Mouse (Mus musculus) T-cell, adult 2 months (primary cell): ENCODE results near the gene Trim11.
"Not testable (repeated sequence)": the region's sequence is repeated elsewhere in the genome, so short reads cannot be mapped to it uniquely, and the experiment has no call there.

Experiments
- DNase-seq: peaks from one replicate; pipeline ENCODE4 v3.0.0; 2022; ENCODE audit warnings: low spot score

Gene Trim11

GRCm38 (mm10) chr11:58978027-58978705 is at the start of gene Trim11:
Trim11 (plus strand) TSS chr11:58978093.
- peak; percentile 80 for DNase-seq

- DNase-seq = no peak
Observed at GRCm38 (mm10) chr11:58929055-58929454, 48.8 kb upstream of the Trim11 start.

GRCm38 (mm10) chr11:58929641-58930040 is 48.3 kb upstream of the Trim11 start:
- no peak for DNase-seq

DNA sequence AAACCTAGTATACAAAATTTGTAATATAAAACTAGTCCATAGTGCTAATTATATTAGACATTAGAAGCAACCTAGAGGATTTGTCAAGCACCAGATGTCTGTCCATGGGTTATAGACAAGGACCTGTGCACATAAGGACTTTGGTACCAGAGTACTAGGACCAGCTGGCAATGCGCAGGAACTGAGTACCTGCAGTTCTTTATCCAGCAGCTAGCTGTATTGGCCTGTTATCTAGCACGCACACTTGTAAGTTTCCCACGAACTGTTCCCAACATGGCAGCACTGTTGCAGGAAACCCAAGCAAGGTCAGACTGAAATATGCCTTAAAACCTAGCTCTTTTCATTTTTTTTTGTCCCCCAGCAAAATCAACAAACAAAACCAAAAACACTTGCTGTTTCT is 47.6 kb upstream of the Trim11 start:
- DNase-seq = no peak

DNA sequence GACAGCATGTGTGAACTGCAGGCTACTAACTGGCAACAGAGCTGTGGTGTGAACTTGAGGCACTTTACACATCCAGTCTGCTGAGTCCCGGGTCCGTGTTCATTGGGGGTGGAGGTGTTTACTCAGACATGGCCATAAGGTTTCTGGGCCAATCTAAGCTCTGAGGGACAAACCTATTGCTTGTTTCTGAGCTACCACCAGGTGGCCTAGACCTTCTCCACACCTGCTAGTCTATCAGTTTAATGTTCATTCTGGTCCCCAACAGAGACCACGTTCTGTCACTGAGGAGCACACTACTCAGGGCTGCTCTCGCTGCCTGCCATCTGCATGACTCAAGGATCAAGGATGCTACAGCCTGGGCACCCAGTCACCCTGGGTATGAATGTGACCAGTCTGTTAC is 46.3 kb upstream of the Trim11 start:
- DNase-seq = peak; percentile 22

DNA sequence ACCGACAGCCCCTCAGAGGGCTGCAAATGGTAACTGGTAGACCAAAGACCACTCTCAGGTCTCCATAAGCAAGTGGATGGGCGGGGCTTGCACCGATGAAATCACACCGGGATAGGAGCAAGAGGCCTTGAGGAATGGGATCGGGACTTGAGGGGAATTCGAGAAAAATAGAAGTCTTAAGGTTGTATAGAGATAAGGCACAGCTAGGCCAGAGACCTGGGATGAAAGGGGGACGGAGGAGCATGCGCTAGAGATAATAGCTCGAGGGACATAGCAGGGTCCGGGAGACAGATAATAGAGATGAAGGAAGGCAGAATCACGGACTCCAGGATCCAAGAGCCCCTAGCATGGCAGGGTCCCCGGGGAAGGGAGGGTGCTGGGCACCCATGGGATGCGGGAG is 40.0 kb upstream of the Trim11 start:
- DNase-seq = no peak

- DNase-seq = peak; percentile 85
Observed at GRCm38 (mm10) chr11:58938322-58939087, 39.4 kb upstream of the Trim11 start, which contains the start of gene Rnf187. Rnf187 (minus strand) TSS chr11:58938916.

GRCm38 (mm10) chr11:58939088-58939439 is 38.8 kb upstream of the Trim11 start:
- no peak for DNase-seq

GRCm38 (mm10) chr11:58944136-58944535 is 33.8 kb upstream of the Trim11 start:
- DNase-seq = no peak

GRCm38 (mm10) chr11:58947306-58947705 is 30.6 kb upstream of the Trim11 start:
- DNase-seq = no peak

- DNase-seq = peak; percentile 36
Observed at GRCm38 (mm10) chr11:58947798-58948528, 29.9 kb upstream of the Trim11 start.

GRCm38 (mm10) chr11:58948542-58949479 is 29.1 kb upstream of the Trim11 start, which contains the start of gene Hist3h2ba:
Hist3h2ba (plus strand) TSS chr11:58948920.
- peak; percentile 71 for DNase-seq

GRCm38 (mm10) chr11:58949480-58950431 is 28.1 kb upstream of the Trim11 start:
- DNase-seq = no peak

GRCm38 (mm10) chr11:58951210-58951609 is 26.7 kb upstream of the Trim11 start:
- no peak for DNase-seq

DNA sequence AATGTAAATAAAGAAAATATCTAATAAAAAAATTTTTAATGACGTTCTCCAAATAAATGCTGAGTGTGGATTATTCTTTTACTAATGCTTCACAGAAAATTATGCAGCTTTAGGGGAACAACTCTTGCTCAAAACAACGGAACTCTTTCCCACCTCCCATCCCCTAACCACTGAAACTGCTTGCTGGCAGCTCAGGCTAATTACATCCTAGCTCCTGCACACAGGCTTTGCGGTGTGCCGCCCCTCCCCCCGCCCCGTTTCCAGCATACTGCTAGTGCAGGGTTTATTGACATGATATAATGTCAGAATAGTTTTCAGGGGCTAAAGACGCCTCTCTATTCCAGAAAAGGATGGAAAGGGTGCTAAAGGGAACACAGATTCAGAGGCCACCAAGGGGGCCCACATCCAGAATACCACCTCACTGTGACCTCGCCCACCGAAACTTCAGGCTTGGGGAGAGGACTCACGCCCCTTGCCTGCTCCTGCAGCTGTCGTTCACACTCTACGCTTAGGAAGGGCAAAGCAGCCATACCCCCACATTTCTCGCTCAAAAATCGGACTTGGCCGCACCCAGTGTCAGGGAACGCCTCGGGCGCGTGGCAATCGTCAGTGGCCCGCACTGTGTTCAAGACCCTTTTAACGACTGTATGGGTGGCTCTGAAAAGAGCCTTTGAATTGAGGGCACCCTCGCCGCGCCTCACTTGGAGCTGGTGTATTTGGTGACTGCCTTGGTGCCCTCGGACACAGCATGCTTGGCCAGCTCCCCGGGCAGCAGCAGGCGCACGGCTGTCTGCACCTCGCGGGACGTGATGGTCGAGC is 24.3 kb upstream of the Trim11 start:
- DNase-seq = peak; percentile 19

- not testable (repeated sequence) for DNase-seq
Observed at GRCm38 (mm10) chr11:58954170-58954419, 23.8 kb upstream of the Trim11 start.

DNA sequence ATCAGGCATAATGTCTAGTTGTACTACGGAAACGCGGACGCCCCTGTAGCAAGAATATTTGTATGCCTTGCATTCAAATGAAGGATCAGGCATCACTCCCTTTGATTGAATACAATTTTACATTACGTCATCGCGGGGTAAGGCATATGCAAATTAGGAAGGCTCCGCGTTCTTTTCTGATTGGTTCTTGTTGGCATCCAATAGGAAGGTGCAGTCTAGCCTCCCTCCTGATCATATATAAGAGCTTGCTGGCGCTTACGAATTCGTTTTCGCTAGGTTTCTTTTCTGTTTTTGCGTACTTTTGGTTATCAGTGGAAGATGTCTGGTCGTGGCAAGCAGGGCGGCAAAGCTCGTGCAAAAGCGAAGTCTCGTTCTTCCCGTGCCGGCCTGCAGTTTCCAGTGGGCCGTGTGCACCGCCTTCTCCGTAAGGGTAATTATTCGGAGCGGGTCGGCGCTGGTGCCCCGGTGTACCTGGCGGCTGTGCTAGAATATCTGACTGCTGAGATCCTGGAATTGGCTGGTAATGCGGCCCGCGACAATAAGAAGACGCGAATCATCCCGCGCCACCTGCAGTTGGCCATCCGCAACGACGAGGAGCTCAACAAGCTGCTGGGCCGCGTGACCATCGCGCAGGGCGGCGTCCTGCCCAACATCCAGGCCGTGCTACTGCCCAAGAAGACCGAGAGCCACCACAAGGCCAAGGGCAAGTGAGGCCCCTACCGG is 23.3 kb upstream of the Trim11 start, which contains the start of the genes Hist3h2a and Trim17:
Gene Hist3h2a, plus strand, starts transcription at position 266 of the 723 bp plus-strand sequence.
Gene Trim17, plus strand, starts transcription at position 266 of the 723 bp plus-strand sequence.
- DNase-seq = peak; percentile 92

DNA sequence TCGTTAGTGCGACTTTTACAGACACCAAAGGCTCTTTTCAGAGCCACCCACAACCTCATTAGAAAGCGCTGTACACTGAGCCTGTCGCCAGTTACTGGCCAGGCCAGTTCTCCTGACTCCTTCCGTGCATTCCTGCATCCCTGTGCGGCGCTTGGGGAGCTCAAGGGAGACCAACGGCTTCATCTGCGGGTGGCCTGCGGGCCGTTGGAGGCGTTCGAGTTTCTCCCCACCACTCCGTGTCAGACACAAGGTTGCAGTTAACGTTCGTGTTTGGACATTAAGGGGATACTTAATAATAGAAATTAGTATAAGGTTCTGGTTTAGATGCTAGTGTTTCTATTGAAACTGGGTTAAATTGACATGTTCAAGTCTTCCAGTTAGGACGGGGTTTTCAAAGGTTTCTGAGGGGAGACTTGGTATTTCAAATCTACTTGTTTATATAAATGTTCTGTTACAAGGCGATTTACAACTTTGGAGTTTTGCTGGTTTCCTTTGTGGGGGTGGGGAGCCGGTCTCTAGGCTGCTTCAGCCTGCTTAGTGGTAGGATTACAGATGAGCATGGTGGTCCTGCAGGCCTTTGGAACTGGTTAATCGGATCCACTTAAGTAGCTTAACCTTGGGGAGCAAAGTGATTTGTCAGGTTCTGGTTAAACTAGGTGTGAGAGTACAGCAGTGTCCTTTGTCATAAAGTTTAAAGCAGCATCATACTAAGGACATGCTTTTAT is 22.6 kb upstream of the Trim11 start:
- DNase-seq = no peak
